29 mouse cellular contexts compared by ENCODE assay signal in genomic region chr3:99741249-99742222, GRCm38 (mm10).
A peak's percentile ranks its signal among the peaks of the same experiment; 100 is the strongest.
DNase-seq lines count a peak whose midpoint lies in the region; ATAC-seq and TF ChIP-seq lines count a peak whose summit lies in the region.
"Had no signal": no experiment of that assay in that cellular context is flagged by ENCODE, and none has a peak within 500 bp of the region (broad histone marks: within the 10 kb centered on the region; RNA-seq: fewer than 3 reads in every experiment).

No protein-coding gene starts in this region.

- H3K4me2 ChIP-seq in hindbrain, embryonic 15.5 days, result no peak overlapping the region
- no peak overlapping the region for H3K4me2 ChIP-seq in hindbrain, embryonic 12.5 days (replicated peaks)
- no peak overlapping the region for H3K4me2 ChIP-seq in midbrain, embryonic 14.5 days (ENCODE audit: low read length)
- H3K4me2 ChIP-seq in midbrain, embryonic 13.5 days (replicated peaks), result no peak overlapping the region
- no peak overlapping the region for H3K4me2 ChIP-seq in intestine, embryonic 16.5 days (ENCODE audit: low read depth, low read length)
- H3K4me2 ChIP-seq: embryonic facial prominence, embryonic 13.5 days; heart, embryonic 15.5 days; liver, embryonic 13.5 days had no signal

- no peak for TF ChIP-seq POLR2A in brain, embryonic 14.5 days (IDR thresholded peaks at IDR 0.05; ENCODE audit: borderline replicate concordance, extremely low read depth, insufficient read depth, insufficient read length, poor library complexity, severe bottlenecking)

- H3K27ac ChIP-seq in hindbrain, embryonic 15.5 days (replicated peaks), result no peak overlapping the region
- no peak overlapping the region for H3K27ac ChIP-seq in hindbrain, embryonic 12.5 days
- H3K27ac ChIP-seq in midbrain, embryonic 14.5 days (replicated peaks; ENCODE audit: low read depth, low read length), result no peak overlapping the region
- H3K27ac ChIP-seq in midbrain, embryonic 13.5 days, result no peak overlapping the region
- no peak overlapping the region for H3K27ac ChIP-seq in intestine, embryonic 16.5 days (ENCODE audit: low read length)
- H3K27ac ChIP-seq: embryonic facial prominence, embryonic 13.5 days; heart, embryonic 10.5 days; heart, embryonic 15.5 days; liver, embryonic 13.5 days had no signal

- H3K9me3 ChIP-seq in hindbrain, embryonic 15.5 days, result no peaks in the 10 kb centered on the region
- H3K9me3 ChIP-seq in hindbrain, embryonic 12.5 days (replicated peaks), result no peaks in the 10 kb centered on the region
- H3K9me3 ChIP-seq in midbrain, embryonic 14.5 days (ENCODE audit: control insufficient read depth, low read length), result no peaks in the 10 kb centered on the region
- H3K9me3 ChIP-seq in midbrain, embryonic 13.5 days, result no peaks in the 10 kb centered on the region
- no peaks in the 10 kb centered on the region for H3K9me3 ChIP-seq in intestine, embryonic 16.5 days (ENCODE audit: control insufficient read depth, low read length)
- H3K9me3 ChIP-seq: embryonic facial prominence, embryonic 13.5 days; heart, embryonic 10.5 days; heart, embryonic 15.5 days; liver, embryonic 13.5 days had no signal

- ATAC-seq in hindbrain, embryonic 15.5 days (ENCODE audit: low FRiP score, low read depth), result 0 out of 2 replicates have a peak, but pooled peaks have one; percentile 54
- ATAC-seq in hindbrain, embryonic 12.5 days (ENCODE audit: low FRiP score), result no peak
- no peak for ATAC-seq in midbrain, embryonic 14.5 days (ENCODE audit: low FRiP score, low TSS enrichment)
- ATAC-seq in midbrain, embryonic 13.5 days, result no peak; the same call in 1 of the 2 replicates
- peak; percentile 99 for ATAC-seq in intestine, embryonic 16.5 days
- ATAC-seq: activated CD4-positive, CD25-positive, alpha-beta regulatory T cell, adult 4 months; forebrain, embryonic 16.5 days; lung, postnatal 0 days had no signal

- H3K4me1 ChIP-seq in hindbrain, embryonic 15.5 days (replicated peaks), result 0 out of 2 replicates have a peak, but pooled peaks cover 2% of the 10 kb centered on the region
- H3K4me1 ChIP-seq in hindbrain, embryonic 12.5 days, result no peaks in the 10 kb centered on the region
- no peaks in the 10 kb centered on the region for H3K4me1 ChIP-seq in midbrain, embryonic 14.5 days (ENCODE audit: control insufficient read depth, insufficient read depth, low read length)
- H3K4me1 ChIP-seq in midbrain, embryonic 13.5 days (replicated peaks), result no peaks in the 10 kb centered on the region
- H3K4me1 ChIP-seq in intestine, embryonic 16.5 days (ENCODE audit: control insufficient read depth, insufficient read depth, low read length), result no peaks in the 10 kb centered on the region
- H3K4me1 ChIP-seq: embryonic facial prominence, embryonic 13.5 days; liver, embryonic 13.5 days had no signal

- no peaks in the 10 kb centered on the region for H3K36me3 ChIP-seq in hindbrain, embryonic 15.5 days
- no peaks in the 10 kb centered on the region for H3K36me3 ChIP-seq in hindbrain, embryonic 12.5 days
- no peaks in the 10 kb centered on the region for H3K36me3 ChIP-seq in midbrain, embryonic 14.5 days (ENCODE audit: control insufficient read depth, insufficient read depth, low read length)
- no peaks in the 10 kb centered on the region for H3K36me3 ChIP-seq in midbrain, embryonic 13.5 days
- no peaks in the 10 kb centered on the region for H3K36me3 ChIP-seq in intestine, embryonic 16.5 days (ENCODE audit: control insufficient read depth, insufficient read depth, low read length)
- H3K36me3 ChIP-seq: embryonic facial prominence, embryonic 13.5 days; heart, embryonic 10.5 days; heart, embryonic 15.5 days; liver, embryonic 13.5 days had no signal

- no peak overlapping the region for H3K4me3 ChIP-seq in hindbrain, embryonic 15.5 days
- H3K4me3 ChIP-seq in hindbrain, embryonic 12.5 days, result no peak overlapping the region
- no peak overlapping the region for H3K4me3 ChIP-seq in midbrain, embryonic 14.5 days (replicated peaks; ENCODE audit: low read depth, low read length)
- H3K4me3 ChIP-seq in midbrain, embryonic 13.5 days (replicated peaks), result no peak overlapping the region
- no peak overlapping the region for H3K4me3 ChIP-seq in intestine, embryonic 16.5 days (ENCODE audit: low read length)
- H3K4me3 ChIP-seq: embryonic facial prominence, embryonic 13.5 days; erythroblast, embryonic 14.5 days; heart, embryonic 10.5 days; heart, embryonic 15.5 days; liver, embryonic 13.5 days had no signal

- WGBS in hindbrain, embryonic 15.5 days, result 52% methylated on average over 3 of the region's 3 CpGs
- WGBS in hindbrain, embryonic 12.5 days, result 66% methylated on average over 3 of the region's 3 CpGs
- 74% methylated on average over 3 of the region's 3 CpGs for WGBS in midbrain, embryonic 14.5 days
- 73% methylated on average over 3 of the region's 3 CpGs for WGBS in midbrain, embryonic 13.5 days
- WGBS in intestine, embryonic 16.5 days, result 57% methylated on average over 3 of the region's 3 CpGs

- DNase-seq in midbrain, embryonic 14.5 days, result peak; percentile 11
- peak; percentile 12 for DNase-seq in brain, embryonic 14.5 days (ENCODE audit: low read depth)
- DNase-seq in heart, adult 11 months, result no peak
- no peak for DNase-seq in liver
- DNase-seq: adrenal gland, adult 2 months; B cell, adult 2 months; cerebellum, adult 8-10 months; embryo, embryonic 11 days; gastrocnemius, postnatal 10 days; kidney, postnatal 25 days; layer of hippocampus, postnatal 36 days; left cerebral cortex, postnatal 4 days; liver, embryonic 13.5 days; lung, adult 18-20 months; lung, postnatal 4 days; right cerebral cortex, adult 18-20 months; spleen, adult 18-20 months; thymus, postnatal 14 days had no signal

- no peaks in the 10 kb centered on the region for H3K27me3 ChIP-seq in hindbrain, embryonic 15.5 days
- H3K27me3 ChIP-seq in hindbrain, embryonic 12.5 days, result no peaks in the 10 kb centered on the region
- H3K27me3 ChIP-seq in midbrain, embryonic 14.5 days (ENCODE audit: control insufficient read depth, insufficient read depth, low read length), result no peaks in the 10 kb centered on the region
- H3K27me3 ChIP-seq in midbrain, embryonic 13.5 days, result no peaks in the 10 kb centered on the region
- no peaks in the 10 kb centered on the region for H3K27me3 ChIP-seq in intestine, embryonic 16.5 days (replicated peaks; ENCODE audit: control insufficient read depth, insufficient read depth, low read length)
- H3K27me3 ChIP-seq: embryonic facial prominence, embryonic 13.5 days; heart, embryonic 15.5 days; liver, embryonic 13.5 days had no signal

- no peak for TF ChIP-seq CTCF in brain, embryonic 14.5 days (IDR thresholded peaks at IDR 0.05; ENCODE audit: borderline replicate concordance, extremely low read depth, insufficient read depth, insufficient read length)

- no peak overlapping the region for H3K9ac ChIP-seq in hindbrain, embryonic 15.5 days
- no peak overlapping the region for H3K9ac ChIP-seq in hindbrain, embryonic 12.5 days
- no peak overlapping the region for H3K9ac ChIP-seq in midbrain, embryonic 14.5 days (replicated peaks; ENCODE audit: low read length)
- no peak overlapping the region for H3K9ac ChIP-seq in midbrain, embryonic 13.5 days (replicated peaks)
- no peak overlapping the region for H3K9ac ChIP-seq in intestine, embryonic 16.5 days (ENCODE audit: low read depth, low read length)
- H3K9ac ChIP-seq: embryonic facial prominence, embryonic 13.5 days; heart, embryonic 15.5 days; liver, embryonic 13.5 days had no signal

Comparison
In these comparisons a context has a peak if more than half of its experiments do, and no peak if none do; other contexts are left out.
1. ATAC-seq: peak in hindbrain, embryonic 15.5 days (single experiment) and intestine, embryonic 16.5 days (single experiment); none in hindbrain, embryonic 12.5 days (single experiment), midbrain, embryonic 14.5 days (single experiment) and midbrain, embryonic 13.5 days (single experiment).
2. DNase-seq: peak in midbrain, embryonic 14.5 days (single experiment) and brain, embryonic 14.5 days (single experiment); none in heart, adult 11 months (single experiment) and liver (single experiment).